Mouse (Mus musculus) liver, adult 2 months (tissue): ENCODE measurements around the gene Luzp1. TPM values are rescaled to one million over a fixed set of nuclear protein-coding genes. Genes with fewer than 3 reads are reported as not detected.

Experiments
- DNase-seq: peaks from one replicate; pipeline ENCODE4 v3.0.0-alpha.2; 2011; ENCODE audit warnings: low read depth, low spot score; ENCODE audit errors: extremely low read depth
- H3K27ac ChIP-seq: fragments of 200-500 bp; replicated peaks from 2 replicates; pipeline ENCODE4 v1.5.1; 2012; ENCODE audit warnings: low read depth, mild to moderate bottlenecking, control low read depth, inconsistent platforms, low read length; ENCODE audit not compliant: insufficient read depth
- H3K27me3 ChIP-seq: fragments of 200-500 bp; 2 replicates; pipeline ENCODE4 v1.6.1; 2012; ENCODE audit warnings: mild to moderate bottlenecking, moderate library complexity, low read length, inconsistent platforms; ENCODE audit not compliant: control insufficient read depth, insufficient read depth
- H3K36me3 ChIP-seq: fragments of 200-500 bp; 2 replicates; pipeline ENCODE4 v1.6.1; 2012; ENCODE audit warnings: low read length, inconsistent platforms; ENCODE audit not compliant: control insufficient read depth, insufficient read depth
- H3K4me1 ChIP-seq: fragments of 200-500 bp; 2 replicates; pipeline ENCODE4 v1.6.1; 2011; ENCODE audit warnings: low read length; ENCODE audit not compliant: control insufficient read depth, insufficient read depth
- H3K4me3 ChIP-seq: fragments of 200-500 bp; 2 replicates; pipeline ENCODE4 v1.5.1; 2011; ENCODE audit warnings: low read depth, mild to moderate bottlenecking, control low read depth, low read length, moderate library complexity; ENCODE audit not compliant: insufficient read depth
- H3K79me2 ChIP-seq: fragments of 200-500 bp; 2 replicates; pipeline ENCODE4 v1.6.1; 2012; ENCODE audit warnings: inconsistent platforms, mild to moderate bottlenecking, low read length, moderate library complexity; ENCODE audit not compliant: control insufficient read depth, insufficient read depth
- H3K9ac ChIP-seq: fragments of 200-500 bp; 2 replicates; pipeline ENCODE4 v1.6.1; 2012; ENCODE audit warnings: low read depth, mild to moderate bottlenecking, control low read depth, inconsistent platforms, low read length
- CTCF ChIP-seq: fragments of 200-500 bp; IDR thresholded peaks from 2 replicates; pipeline ENCODE4 v1.5.1; 2011; ENCODE audit warnings: low read depth, low read length, control low read depth
- POLR2A ChIP-seq: fragments of 200-500 bp; IDR thresholded peaks from 2 replicates; pipeline ENCODE4 v1.6.1; 2011; ENCODE audit warnings: low read length, control low read depth; ENCODE audit not compliant: insufficient read depth; ENCODE audit errors: extremely low read depth
- WGBS: fragments of 180-500 bp; shearing (Covaris S2); methylation state at CpG from one replicate; pipeline ENCODE4 v1.1.7; 2018; 5-methylcytosine and 5-hydroxymethylcytosine counted together
- polyA plus RNA-seq: library from polyadenylated mRNA; depleted of rRNA; stranded (reverse); fragments of >200 nt; gene quantifications from 2 replicates; pipeline ENCODE4 v1.2.3, GENCODE M21; 2012
- total RNA-seq: library from RNA; depleted of rRNA; stranded (reverse); fragments of >200 nt; gene quantifications from 2 replicates; pipeline ENCODE4 v1.2.3, GENCODE M21; 2014

Gene Luzp1
- total and polyA plus RNA-seq, 2 experiments = 3.3 to 6.8 TPM

GRCm38 (mm10) chr4:136463436-136463835 is 6.1 kb upstream of the Luzp1 start:
- no peak for DNase-seq
- peak overlapping the region; percentile 88; the same call in 1 of the 2 replicates for H3K4me3 ChIP-seq
- 72% methylated on average over 9 of the region's 9 CpGs for WGBS
- no peaks in the 10 kb centered on the region for H3K79me2 ChIP-seq
- H3K27me3 ChIP-seq = no peaks in the 10 kb centered on the region
- H3K36me3 ChIP-seq = no peaks in the 10 kb centered on the region
- peak overlapping the region; percentile 2; the same call in 1 of the 2 replicates for H3K9ac ChIP-seq
- TF ChIP-seq CTCF = no peak
- no peak for TF ChIP-seq POLR2A
- peaks cover 4% of the 10 kb centered on the region; the same call in 1 of the 2 replicates for H3K4me1 ChIP-seq
- H3K27ac ChIP-seq = 0 out of 2 replicates have a peak overlapping the region, but pooled peaks have one; percentile 65

DNA sequence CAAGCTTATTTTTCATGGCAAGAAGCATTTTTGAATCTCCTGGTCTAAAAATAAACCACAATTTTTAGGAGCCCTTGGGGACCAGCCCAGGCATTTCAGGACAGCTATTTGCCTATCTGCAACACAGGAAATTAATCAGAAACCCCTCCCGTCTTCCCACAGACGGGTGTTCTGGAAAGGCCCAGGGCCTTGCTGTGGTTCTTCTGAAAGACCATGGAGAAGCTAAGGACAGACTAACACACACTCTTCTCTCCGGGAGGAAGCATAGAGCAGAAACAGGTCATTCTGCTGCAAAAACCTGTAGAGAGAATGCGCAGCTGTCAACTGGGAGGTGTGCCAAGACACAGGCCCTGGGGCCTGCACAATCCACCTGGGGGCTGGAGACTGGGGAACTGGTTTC is 3.3 kb upstream of the Luzp1 start:
- Histone ChIP-seq H3K4me3 (no peak overlapping the region), H3K27me3 (no peaks in the 10 kb centered on the region), H3K79me2 (0 out of 2 replicates have a peak, but pooled peaks cover 3% of the 10 kb centered on the region), H3K36me3 (no peaks in the 10 kb centered on the region), H3K4me1 (peaks cover 7% of the 10 kb centered on the region; the same call in 1 of the 2 replicates), H3K27ac (peak overlapping the region; percentile 47), H3K9ac (no peak overlapping the region)
- WGBS = 62% methylated on average over 4 of the region's 4 CpGs
- no peak for DNase-seq
- TF ChIP-seq POLR2A = no peak
- TF ChIP-seq CTCF = no peak

DNA sequence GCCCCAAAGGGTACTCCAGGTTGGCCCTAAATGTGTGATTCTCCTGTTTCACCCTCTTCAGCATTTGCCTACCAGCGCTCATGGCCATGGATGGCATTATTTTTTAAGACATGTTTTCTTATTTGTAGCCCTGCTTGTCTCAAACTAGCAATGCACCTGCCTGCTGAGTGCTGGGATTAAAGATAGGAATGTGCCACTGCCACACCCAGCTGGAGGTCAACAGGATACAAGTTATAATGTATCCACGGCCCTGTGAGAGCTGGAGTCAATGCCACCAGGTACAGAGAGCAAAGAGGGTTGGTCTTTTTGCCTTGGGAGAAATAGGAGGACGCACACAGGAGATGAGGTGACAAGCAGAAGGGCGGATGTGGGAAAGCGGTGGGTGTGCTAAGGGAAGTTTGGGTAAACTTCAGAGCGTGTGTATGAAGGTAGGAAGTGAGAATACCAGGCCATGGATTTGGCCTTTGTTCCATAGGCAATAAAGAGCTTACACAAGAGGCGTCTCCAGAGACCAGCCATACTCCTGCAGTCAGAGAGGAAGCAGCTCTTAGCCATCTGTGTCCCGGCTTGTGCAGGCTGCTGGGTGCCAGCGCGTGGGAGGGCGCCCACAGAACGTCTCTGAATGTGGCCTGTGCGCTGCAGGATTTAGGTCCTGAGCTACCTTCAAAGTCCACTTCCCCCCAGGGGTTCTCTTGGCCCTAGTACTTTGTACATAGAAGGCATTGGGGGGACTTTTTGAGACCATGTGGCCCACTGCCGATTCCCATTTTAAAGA is 821 bp upstream of the Luzp1 start:
- DNase-seq = no peak
- Histone ChIP-seq H3K27ac (no peak overlapping the region), H3K4me1 (peaks cover 7% of the 10 kb centered on the region; the same call in 1 of the 2 replicates), H3K9ac (no peak overlapping the region), H3K4me3 (no peak overlapping the region), H3K36me3 (no peaks in the 10 kb centered on the region), H3K27me3 (no peaks in the 10 kb centered on the region), H3K79me2 (peaks cover 3% of the 10 kb centered on the region; the same call in 1 of the 2 replicates)
- 93% methylated on average over 14 of the region's 14 CpGs for WGBS
- TF ChIP-seq CTCF = no peak
- TF ChIP-seq POLR2A = no peak

- no peak for TF ChIP-seq CTCF
- TF ChIP-seq POLR2A = no peak
- Histone ChIP-seq H3K36me3 (no peaks in the 10 kb centered on the region), H3K27ac (peak overlapping the region; percentile 77), H3K4me3 (peak overlapping the region; percentile 94), H3K9ac (peak overlapping the region; percentile 98), H3K79me2 (peaks cover 3% of the 10 kb centered on the region; the same call in 1 of the 2 replicates), H3K27me3 (no peaks in the 10 kb centered on the region), H3K4me1 (peaks cover 3% of the 10 kb centered on the region; the same call in 1 of the 2 replicates)
- 1% methylated on average over 22 of the region's 55 CpGs for WGBS
- DNase-seq = peak; percentile 35
Measured at GRCm38 (mm10) chr4:136469941-136470346, 383 bp downstream of the Luzp1 start.

DNA sequence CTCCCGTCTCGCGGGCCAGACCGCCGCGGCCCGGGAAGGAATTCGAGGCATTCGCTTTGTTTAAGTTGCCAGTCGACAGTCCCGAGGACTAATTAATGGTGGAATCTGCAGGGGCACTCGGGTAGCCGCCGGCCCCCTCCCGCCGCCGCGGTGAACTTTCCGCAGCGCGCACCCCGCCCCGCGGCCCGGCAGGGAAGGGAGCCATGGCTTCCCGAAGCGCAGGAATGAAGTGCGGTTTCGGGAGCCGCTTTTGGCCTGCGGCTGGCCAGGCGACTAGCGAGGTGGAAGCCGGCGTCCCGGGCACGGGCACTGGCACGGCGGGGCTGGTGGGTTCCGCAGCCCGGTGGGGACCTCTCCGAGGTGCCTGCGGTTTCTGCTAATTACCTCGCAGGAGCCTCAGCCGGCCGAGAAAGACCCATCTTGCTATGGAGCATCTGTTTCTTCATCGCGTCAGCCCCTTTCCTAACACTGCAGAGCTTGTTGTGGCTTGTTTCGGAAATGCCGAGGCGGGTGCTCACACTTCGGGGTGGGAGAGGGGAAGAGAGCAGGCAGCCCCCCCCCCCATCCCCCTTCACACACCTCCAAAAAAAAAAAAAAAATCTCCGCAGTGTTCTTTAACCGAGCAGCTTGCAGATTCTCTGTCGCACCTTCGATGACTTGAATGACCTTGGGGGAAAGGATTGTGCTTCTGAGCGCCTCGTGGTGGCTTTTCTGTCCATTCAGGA is 948 bp downstream of the Luzp1 start:
- H3K79me2 ChIP-seq = peaks cover 6% of the 10 kb centered on the region; the same call in 1 of the 2 replicates
- DNase-seq = peak; percentile 41
- no peaks in the 10 kb centered on the region for H3K27me3 ChIP-seq
- H3K4me3 ChIP-seq = peak overlapping the region; percentile 94
- no peaks in the 10 kb centered on the region for H3K36me3 ChIP-seq
- WGBS = under 1% methylated on average over 57 of the region's 58 CpGs
- TF ChIP-seq CTCF (no peak), POLR2A (no peak)
- peak overlapping the region; percentile 98 for H3K9ac ChIP-seq
- H3K4me1 ChIP-seq = peaks cover 3% of the 10 kb centered on the region; the same call in 1 of the 2 replicates
- H3K27ac ChIP-seq = peak overlapping the region; percentile 41
